Mouse (Mus musculus) cerebellum, adult 11 months (tissue): ENCODE measurements around the gene Hhip.
"Not testable (repeated sequence)": the region's sequence is repeated elsewhere in the genome, so short reads cannot be mapped to it uniquely, and the experiment has no call there.

Source experiments
- DNase-seq: peaks from one replicate; pipeline ENCODE4 v3.0.0; 2022

Hhip gene

DNA sequence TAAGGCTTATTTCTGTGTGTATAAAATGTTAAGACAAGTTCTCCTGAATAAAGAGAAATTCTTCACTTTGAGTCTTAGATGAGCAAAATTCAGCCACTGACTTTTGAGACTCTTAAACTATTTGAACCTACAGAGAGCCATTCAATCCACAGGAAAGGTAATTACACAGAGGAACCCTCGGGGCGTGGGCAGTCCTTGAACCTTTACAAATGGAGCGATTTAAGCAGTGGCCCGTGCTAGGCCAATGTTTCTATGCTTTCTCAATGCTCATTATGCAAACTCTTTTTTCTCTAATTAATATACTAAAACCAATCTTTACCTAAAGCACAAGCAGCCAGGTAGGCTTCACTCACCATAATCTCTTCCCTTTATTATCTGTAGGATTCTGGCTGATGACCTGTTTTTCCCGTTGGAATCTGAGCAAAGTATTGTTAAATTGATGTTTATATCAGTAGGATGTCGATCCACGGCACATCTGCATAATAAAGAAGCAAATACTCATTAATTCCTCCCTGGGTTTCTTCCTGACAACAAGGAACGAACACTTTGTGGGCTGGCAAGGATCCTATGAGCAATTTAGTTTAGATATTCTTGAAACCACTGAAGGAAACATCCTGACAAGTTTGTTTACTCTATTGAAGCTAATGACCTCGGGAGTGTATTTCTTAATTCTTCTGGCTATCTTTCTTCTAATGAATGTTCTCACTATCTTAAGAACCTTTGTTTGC lies 65.5 kb downstream of the Hhip start:
- no peak for DNase-seq

DNA sequence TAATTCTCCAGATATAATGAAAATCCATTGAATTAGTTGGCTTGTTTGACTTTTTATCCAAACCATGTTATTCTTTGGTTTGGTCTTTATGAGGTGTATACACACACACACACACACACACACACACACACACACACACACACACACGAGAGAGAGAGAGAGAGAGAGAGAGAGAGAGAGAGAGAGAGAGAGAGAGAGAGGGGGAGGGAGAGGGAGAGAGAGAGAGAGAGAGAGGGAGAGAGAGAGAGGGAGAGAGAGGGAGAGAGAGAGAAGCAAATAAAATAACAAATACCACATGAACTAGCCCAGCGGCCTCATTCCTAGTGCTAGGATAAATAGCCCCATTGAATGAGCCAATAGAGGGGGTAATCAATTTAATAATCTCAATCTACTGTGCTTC lies 66.4 kb downstream of the Hhip start:
- not testable (repeated sequence) for DNase-seq

- no peak for DNase-seq
Observed at GRCm38 (mm10) chr8:79984946-79985345, 72.9 kb downstream of the Hhip start.

- no peak for DNase-seq
Observed at GRCm38 (mm10) chr8:79982144-79982543, 75.7 kb downstream of the Hhip start.

GRCm38 (mm10) chr8:79966159-79966558 lies 91.6 kb downstream of the Hhip start:
- no peak for DNase-seq

DNA sequence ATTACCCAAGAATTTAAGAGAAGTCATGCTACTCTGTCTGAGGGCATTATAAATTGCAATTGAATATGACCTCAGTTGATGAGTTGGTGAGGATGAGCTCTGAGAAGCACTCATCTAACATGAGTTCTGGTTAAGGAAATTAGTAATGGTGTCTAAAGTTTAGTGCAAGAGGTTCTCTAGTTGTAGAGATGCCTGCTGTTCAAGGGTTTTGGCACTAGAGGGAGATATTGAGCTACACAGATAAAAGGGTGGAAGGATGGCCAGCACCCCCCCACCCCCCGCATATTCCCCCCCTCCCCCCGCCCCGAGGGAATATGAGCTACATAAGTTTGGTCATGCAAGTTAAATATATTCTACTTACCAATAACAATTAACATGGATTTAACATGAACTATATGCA lies 104.9 kb downstream of the Hhip start:
- DNase-seq, result no peak

GRCm38 (mm10) chr8:79950376-79950775 lies 107.4 kb downstream of the Hhip start:
- DNase-seq, result no peak

GRCm38 (mm10) chr8:79945501-79946076 lies 112.2 kb downstream of the Hhip start:
- no peak for DNase-seq

- no peak for DNase-seq
Observed at GRCm38 (mm10) chr8:79941070-79941469, 116.7 kb downstream of the Hhip start.

DNA sequence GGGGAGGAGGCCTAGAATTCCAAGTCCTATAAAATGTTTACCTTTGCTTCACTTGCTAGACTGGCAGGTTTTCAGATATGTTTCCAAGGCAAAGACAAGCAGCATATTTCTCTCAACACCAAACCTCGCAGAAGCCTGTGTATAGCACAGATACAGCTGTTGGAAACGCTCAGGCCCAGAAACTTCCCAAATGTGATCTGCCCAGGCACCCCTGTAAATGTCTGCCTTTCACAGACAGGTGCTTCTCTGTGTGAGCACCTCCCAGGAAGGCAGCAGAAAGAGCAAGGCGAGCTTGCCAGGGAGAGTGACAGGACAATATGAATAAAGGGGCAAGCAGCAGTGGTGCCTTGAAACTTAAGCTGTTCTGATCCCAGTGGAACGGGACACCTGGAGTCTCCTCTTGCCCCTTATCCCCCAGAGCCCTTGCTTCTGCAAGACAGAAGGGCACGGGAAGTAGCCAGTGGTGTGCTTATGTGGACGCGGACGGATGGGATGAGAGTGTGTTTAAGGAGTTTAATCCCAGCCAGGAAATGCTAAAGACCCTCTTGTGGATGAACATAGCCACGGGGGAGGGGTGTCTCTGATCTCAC lies 120.9 kb downstream of the Hhip start:
- DNase-seq, result no peak

GRCm38 (mm10) chr8:79935793-79936192 lies 122.0 kb downstream of the Hhip start:
- no peak for DNase-seq

GRCm38 (mm10) chr8:79929202-79929601 lies 128.6 kb downstream of the Hhip start:
- no peak for DNase-seq

DNA sequence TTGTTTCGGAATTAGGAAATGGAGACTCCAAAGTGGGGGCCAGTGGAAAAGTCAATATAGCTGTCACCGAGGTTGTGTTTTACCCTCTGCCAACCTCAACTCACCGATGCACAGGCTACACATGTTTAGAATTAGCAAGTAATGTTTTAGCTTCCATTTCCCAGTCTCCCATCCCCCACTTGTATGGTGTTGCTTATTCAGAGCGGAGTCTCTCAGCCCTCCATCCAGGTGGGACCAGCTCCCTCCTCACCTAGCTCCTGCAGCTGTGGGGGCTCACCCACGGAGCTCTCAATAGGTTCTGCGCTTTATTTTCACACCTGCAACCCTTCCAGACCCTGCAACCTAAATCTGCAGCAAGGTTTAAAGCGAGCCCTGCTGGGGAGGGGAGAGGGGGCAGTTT lies 140.6 kb downstream of the Hhip start:
- no peak for DNase-seq
